In genomic region chr14:61493511-61494135, GRCm38 (mm10) we compare ENCODE assay signal across 13 mouse cellular contexts. TPM values are rescaled to one million over a fixed set of nuclear protein-coding genes. Genes with fewer than 3 reads are reported as not detected.
DNase-seq lines count a peak whose midpoint lies in the region; ATAC-seq and TF ChIP-seq lines count a peak whose summit lies in the region.
"Had no signal": no experiment of that assay in that cellular context is flagged by ENCODE, and none has a peak within 500 bp of the region (broad histone marks: within the 10 kb centered on the region; RNA-seq: fewer than 3 reads in every experiment).

No protein-coding gene starts in this region.

- no peaks in the 10 kb centered on the region for H3K36me3 ChIP-seq in hindbrain, embryonic 10.5 days
- no peaks in the 10 kb centered on the region for H3K36me3 ChIP-seq in hindbrain, embryonic 16.5 days (ENCODE audit: control insufficient read depth, insufficient read depth, low read length)
- H3K36me3 ChIP-seq in midbrain, postnatal 0 days (ENCODE audit: insufficient read depth, low read length), result no peaks in the 10 kb centered on the region
- no peaks in the 10 kb centered on the region for H3K36me3 ChIP-seq in midbrain, embryonic 11.5 days (ENCODE audit: control insufficient read depth, insufficient read depth, low read length)
- H3K36me3 ChIP-seq: embryonic facial prominence, embryonic 13.5 days; hindbrain, embryonic 13.5 days had no signal

- no peak overlapping the region for H3K4me3 ChIP-seq in hindbrain, embryonic 10.5 days
- no peak overlapping the region for H3K4me3 ChIP-seq in hindbrain, embryonic 16.5 days (ENCODE audit: low read length)
- H3K4me3 ChIP-seq in midbrain, postnatal 0 days (ENCODE audit: low read depth, low read length), result no peak overlapping the region
- H3K4me3 ChIP-seq in midbrain, embryonic 11.5 days (ENCODE audit: low read depth, low read length), result no peak overlapping the region
- H3K4me3 ChIP-seq: embryonic facial prominence, embryonic 13.5 days; hindbrain, embryonic 13.5 days had no signal

- WGBS in hindbrain, embryonic 10.5 days, result 62% methylated on average over 6 of the region's 6 CpGs
- whole genome bisulfite sequencing in hindbrain, embryonic 16.5 days, result 65% methylated on average over 6 of the region's 6 CpGs
- WGBS in midbrain, postnatal 0 days, result 69% methylated on average over 6 of the region's 6 CpGs
- 58% methylated on average over 6 of the region's 6 CpGs for WGBS in midbrain, embryonic 11.5 days

- TF ChIP-seq CTCF in midbrain, postnatal 0 days (IDR thresholded peaks at IDR 0.05), result no peak

- no peak for ATAC-seq in hindbrain, embryonic 16.5 days
- no peak for ATAC-seq in midbrain, postnatal 0 days (ENCODE audit: low FRiP score)
- no peak for ATAC-seq in midbrain, embryonic 11.5 days (ENCODE audit: low FRiP score)
- no peak for ATAC-seq in inflammation-experienced regulatory T-cells, adult 6 months

- no peak overlapping the region for H3K4me2 ChIP-seq in hindbrain, embryonic 16.5 days (ENCODE audit: low read length)
- no peak overlapping the region for H3K4me2 ChIP-seq in midbrain, postnatal 0 days (ENCODE audit: low read depth, low read length, poor library complexity, severe bottlenecking)
- no peak overlapping the region for H3K4me2 ChIP-seq in midbrain, embryonic 11.5 days
- H3K4me2 ChIP-seq: embryonic facial prominence, embryonic 13.5 days; hindbrain, embryonic 13.5 days had no signal

- no peak for DNase-seq in hindbrain, embryonic 10.5 days (ENCODE audit: low spot score)
- DNase-seq in midbrain, postnatal 0 days (ENCODE audit: low spot score), result peak; percentile 9
- no peak for DNase-seq in midbrain, embryonic 11.5 days (ENCODE audit: low spot score, missing footprints)
- peak; percentile 5 for DNase-seq in cerebellum, adult 11 months
- peak; percentile 73 for DNase-seq in layer of hippocampus, adult 9-11 months
- no peak for DNase-seq in spleen, adult 12 weeks (ENCODE audit: low spot score)
- DNase-seq: adrenal gland, adult 8-10 months; right cerebral cortex, postnatal 4 days; thymus, postnatal 36 days had no signal

- H3K27me3 ChIP-seq in hindbrain, embryonic 10.5 days (ENCODE audit: insufficient read depth, poor library complexity, severe bottlenecking), result no peaks in the 10 kb centered on the region
- no peaks in the 10 kb centered on the region for H3K27me3 ChIP-seq in hindbrain, embryonic 16.5 days (replicated peaks; ENCODE audit: control insufficient read depth, insufficient read depth, low read length)
- no peaks in the 10 kb centered on the region for H3K27me3 ChIP-seq in midbrain, postnatal 0 days (ENCODE audit: insufficient read depth, low read length)
- H3K27me3 ChIP-seq in midbrain, embryonic 11.5 days (ENCODE audit: control insufficient read depth, insufficient read depth, low read length), result no peaks in the 10 kb centered on the region
- H3K27me3 ChIP-seq: embryonic facial prominence, embryonic 13.5 days; hindbrain, embryonic 13.5 days had no signal

- H3K9ac ChIP-seq in hindbrain, embryonic 16.5 days (ENCODE audit: low read depth, low read length), result no peak overlapping the region
- no peak overlapping the region for H3K9ac ChIP-seq in midbrain, postnatal 0 days (replicated peaks; ENCODE audit: low read length, poor library complexity, severe bottlenecking)
- H3K9ac ChIP-seq in midbrain, embryonic 11.5 days (ENCODE audit: low read length), result no peak overlapping the region
- H3K9ac ChIP-seq: embryonic facial prominence, embryonic 13.5 days; hindbrain, embryonic 13.5 days had no signal

- H3K9me3 ChIP-seq in hindbrain, embryonic 10.5 days, result no peaks in the 10 kb centered on the region
- H3K9me3 ChIP-seq in hindbrain, embryonic 16.5 days (ENCODE audit: control insufficient read depth, low read length), result no peaks in the 10 kb centered on the region
- H3K9me3 ChIP-seq in midbrain, postnatal 0 days (ENCODE audit: low read length), result no peaks in the 10 kb centered on the region
- H3K9me3 ChIP-seq in midbrain, embryonic 11.5 days (ENCODE audit: control insufficient read depth, low read length), result no peaks in the 10 kb centered on the region
- H3K9me3 ChIP-seq: embryonic facial prominence, embryonic 13.5 days; hindbrain, embryonic 13.5 days had no signal

- H3K4me1 ChIP-seq in hindbrain, embryonic 10.5 days (replicated peaks), result peaks cover 6% of the 10 kb centered on the region; the same call in 1 of the 2 replicates
- no peaks in the 10 kb centered on the region for H3K4me1 ChIP-seq in hindbrain, embryonic 16.5 days (ENCODE audit: control insufficient read depth, insufficient read depth, low read depth, low read length)
- no peaks in the 10 kb centered on the region for H3K4me1 ChIP-seq in midbrain, postnatal 0 days (ENCODE audit: insufficient read depth, low read length)
- H3K4me1 ChIP-seq in midbrain, embryonic 11.5 days (ENCODE audit: control insufficient read depth, insufficient read depth, low read length), result no peaks in the 10 kb centered on the region
- H3K4me1 ChIP-seq: embryonic facial prominence, embryonic 13.5 days; hindbrain, embryonic 13.5 days had no signal

- H3K27ac ChIP-seq in hindbrain, embryonic 10.5 days, result 0 out of 2 replicates have a peak overlapping the region, but pooled peaks have one; percentile 2
- H3K27ac ChIP-seq in hindbrain, embryonic 16.5 days (ENCODE audit: low read depth, low read length), result no peak overlapping the region
- H3K27ac ChIP-seq in midbrain, postnatal 0 days (ENCODE audit: low read depth, low read length), result no peak overlapping the region
- H3K27ac ChIP-seq in midbrain, embryonic 11.5 days (ENCODE audit: low read depth, low read length), result no peak overlapping the region
- H3K27ac ChIP-seq: embryonic facial prominence, embryonic 13.5 days; hindbrain, embryonic 13.5 days had no signal

RNA-seq across cellular contexts. Expression of gene Kpna3, which starts 53.9 kb away (rescaled TPM):
- polyA plus RNA-seq in hindbrain, embryonic 10.5 days (2016; fragmentation: Nextera tagmentation; extraction: Ambion mirVana), result 70.5 and 80.9 TPM in 2 replicates
- polyA plus RNA-seq in hindbrain, embryonic 16.5 days (2015; fragmentation: Nextera tagmentation; extraction: Ambion mirVana), result 65.2 and 73.5 TPM in 2 replicates
- 34.4 and 55.8 TPM in 2 replicates for total RNA-seq in midbrain, postnatal 0 days (2014; rRNA removed)
- 55.7 and 56.7 TPM in 2 replicates for polyA plus RNA-seq in midbrain, postnatal 0 days (2015; fragmentation: Nextera tagmentation; extraction: Ambion mirVana)
- 110 and 116 TPM in 2 replicates for polyA plus RNA-seq in midbrain, embryonic 11.5 days (2014; fragmentation: Nextera tagmentation; extraction: Ambion mirVana)
- 10 to 100 TPM; 34.2 to 58.5 (median 40.3) TPM for polyA plus RNA-seq in inflammation-experienced regulatory T-cells, adult 6 months (2017; shearing (Covaris generic))

Comparison
In these comparisons a context has a peak if more than half of its experiments do, and no peak if none do; other contexts are left out.
1. DNase-seq: peak in midbrain, postnatal 0 days (single experiment), cerebellum, adult 11 months (single experiment) and layer of hippocampus, adult 9-11 months (single experiment); none in hindbrain, embryonic 10.5 days (single experiment), midbrain, embryonic 11.5 days (single experiment) and spleen, adult 12 weeks (single experiment).